Mouse (Mus musculus) embryo, embryonic 9.5 days (tissue): ENCODE results near the gene Cldn34a.
"Not testable (repeated sequence)": the region's sequence is repeated elsewhere in the genome, so short reads cannot be mapped to it uniquely, and the experiment has no call there.

ENCODE experiments used
- DNase-seq: peaks from one replicate; pipeline ENCODE4 v3.0.0-alpha.2; 2017; ENCODE audit errors: extremely low spot score

Gene Cldn34a

GRCm38 (mm10) chrX:152563034-152563433 is at the start of gene Cldn34a:
Gene Cldn34a, plus strand, starts transcription at chrX:152563334.
- DNase-seq: no peak

- DNase-seq: not testable (repeated sequence)
Measured at GRCm38 (mm10) chrX:152518611-152519010, 44.5 kb upstream of the Cldn34a start.

GRCm38 (mm10) chrX:152545736-152546135 is 17.4 kb upstream of the Cldn34a start:
- no peak for DNase-seq

- no peak for DNase-seq
Measured at GRCm38 (mm10) chrX:152548180-152548579, 15.0 kb upstream of the Cldn34a start.

GRCm38 (mm10) chrX:152557446-152557845 is 5.7 kb upstream of the Cldn34a start:
- no peak for DNase-seq
